Mouse (Mus musculus) adrenal gland, postnatal 10 days (tissue): Measurements from ENCODE around the gene Eif2a. TPM values are rescaled to one million over a fixed set of nuclear protein-coding genes. Genes with fewer than 3 reads are reported as not detected.

Experiments
- DNase-seq: peaks from one replicate; pipeline ENCODE4 v3.0.0; 2021; ENCODE audit warnings: mixed read lengths
- long read RNA-seq, 2 experiments: library from polyadenylated mRNA; stranded (forward); transcript quantifications; one replicate each; pipeline ENCODE4 v2.0.0; 2021
- total RNA-seq, 2 experiments: library from RNA; stranded (reverse); gene quantifications; 2 replicates each; pipeline ENCODE4 v1.2.3; 2021

Gene Eif2a
- total RNA-seq = 10 to 100 TPM; 57.2 to 61.4 TPM
- long read RNA-seq, experiment 1, transcript Eif2a-201 (14 exons, 2,299 nt) = major isoform, 27 of 41 reads
- long read RNA-seq, experiment 1, partial matches to known transcripts = 13 of 41 reads
- long read RNA-seq, experiment 1, other reads (novel, unspliced or antisense) = 1 of 41 reads
- long read RNA-seq, experiment 2, transcript Eif2a-201 (14 exons, 2,299 nt) = major isoform, 27 of 31 reads
- long read RNA-seq, experiment 2, partial matches to known transcripts = 2 of 31 reads
- long read RNA-seq, experiment 2, other reads (novel, unspliced or antisense) = 1 of 31 reads

GRCm38 (mm10) chr3:58525652-58526407 is at the start of gene Eif2a, which contains the start of gene Serp1:
Gene Eif2a, plus strand, starts transcription at chr3:58525821.
Gene Serp1, minus strand, starts transcription at chr3:58525892.
- DNase-seq = peak; percentile 99

DNA sequence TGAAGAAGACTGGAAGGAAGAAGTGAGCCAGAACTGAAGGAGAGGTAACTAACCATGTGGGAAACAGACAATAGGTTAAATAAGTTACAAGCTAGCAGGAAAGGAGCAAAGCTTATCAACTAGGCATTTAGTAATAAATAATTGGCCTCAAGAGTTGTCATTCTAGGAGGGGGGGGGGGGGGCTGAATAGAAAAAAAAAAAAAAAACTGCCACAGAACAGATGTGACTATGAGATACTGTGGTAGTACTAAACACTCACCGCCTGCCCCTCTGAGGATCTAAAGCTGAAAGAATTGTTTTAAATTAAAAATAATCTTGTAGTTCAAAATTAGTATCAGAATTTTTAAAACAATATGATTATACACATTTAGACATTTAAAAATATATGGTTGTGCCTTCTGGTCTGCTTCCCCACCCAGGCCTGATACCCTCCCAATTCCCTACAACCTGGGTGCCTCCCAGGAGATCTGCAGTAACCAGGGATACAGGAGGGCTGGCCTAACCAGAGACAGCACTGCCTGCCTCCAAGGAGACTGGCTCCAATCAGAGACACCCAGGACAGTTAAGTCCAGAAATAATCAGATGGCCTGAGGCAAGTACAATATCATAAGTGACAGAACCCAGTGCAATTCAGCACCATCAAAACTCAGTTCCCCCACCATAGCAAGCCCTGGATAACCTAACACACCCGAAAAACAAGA is 46.7 kb upstream of the Eif2a start:
- no peak for DNase-seq

DNA sequence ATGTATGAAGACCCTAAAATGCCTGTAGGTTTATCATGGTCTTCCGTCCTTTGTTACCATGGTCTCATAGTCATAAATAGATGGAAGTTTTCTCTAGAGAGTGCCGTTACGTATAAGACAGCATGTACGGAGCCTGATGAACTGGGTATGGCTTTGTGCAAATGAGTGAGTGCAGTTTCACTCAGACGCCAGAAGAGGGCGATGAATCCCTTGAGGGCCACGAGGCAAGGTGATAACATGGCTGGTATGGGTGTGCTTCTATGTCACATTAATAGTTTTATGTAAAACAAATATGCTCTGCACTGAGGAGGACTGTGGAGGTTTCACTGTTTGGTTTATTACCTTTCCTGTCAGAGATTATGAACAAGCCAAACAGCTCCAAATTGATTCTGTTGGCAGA is 39.7 kb upstream of the Eif2a start:
- no peak for DNase-seq

GRCm38 (mm10) chr3:58487121-58487520 is 38.5 kb upstream of the Eif2a start:
- no peak for DNase-seq

- peak; percentile 14 for DNase-seq
These were observed 37.4 kb upstream of the Eif2a start for GRCm38 (mm10) chr3:58487999-58488775.

- peak; percentile 51 for DNase-seq
These were observed 34.8 kb upstream of the Eif2a start for GRCm38 (mm10) chr3:58490787-58491186.

- no peak for DNase-seq
These were observed 32.0 kb upstream of the Eif2a start for GRCm38 (mm10) chr3:58493621-58494020.

- DNase-seq = no peak
These were observed 23.7 kb upstream of the Eif2a start for GRCm38 (mm10) chr3:58501961-58502360.

GRCm38 (mm10) chr3:58503720-58504333 is 21.8 kb upstream of the Eif2a start:
- no peak for DNase-seq

DNA sequence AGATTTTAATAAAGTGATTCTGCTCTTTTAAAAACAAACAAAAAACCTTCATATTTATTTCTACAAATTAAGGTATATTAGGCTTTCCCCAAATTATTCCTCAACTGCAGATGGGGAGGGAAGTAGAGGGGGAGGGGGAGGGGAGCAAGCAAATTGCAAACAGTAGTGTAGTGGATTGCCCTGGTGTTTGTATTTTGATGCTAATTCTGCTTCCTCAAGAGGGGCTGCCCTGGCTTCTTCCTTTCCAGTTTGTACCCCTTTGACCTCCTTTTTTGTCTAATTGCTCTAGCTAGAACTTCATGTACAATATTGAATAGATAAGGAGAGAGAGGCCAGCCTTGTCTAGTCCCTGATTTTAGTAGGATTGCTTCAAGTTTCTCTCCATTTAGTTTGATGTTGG is 20.9 kb upstream of the Eif2a start:
- DNase-seq = no peak

GRCm38 (mm10) chr3:58508020-58508750 is 17.4 kb upstream of the Eif2a start:
- peak; percentile 35 for DNase-seq

GRCm38 (mm10) chr3:58511581-58511980 is 14.0 kb upstream of the Eif2a start:
- peak; percentile 40 for DNase-seq

- DNase-seq = no peak
These were observed 12.9 kb upstream of the Eif2a start for GRCm38 (mm10) chr3:58512740-58513139.

DNA sequence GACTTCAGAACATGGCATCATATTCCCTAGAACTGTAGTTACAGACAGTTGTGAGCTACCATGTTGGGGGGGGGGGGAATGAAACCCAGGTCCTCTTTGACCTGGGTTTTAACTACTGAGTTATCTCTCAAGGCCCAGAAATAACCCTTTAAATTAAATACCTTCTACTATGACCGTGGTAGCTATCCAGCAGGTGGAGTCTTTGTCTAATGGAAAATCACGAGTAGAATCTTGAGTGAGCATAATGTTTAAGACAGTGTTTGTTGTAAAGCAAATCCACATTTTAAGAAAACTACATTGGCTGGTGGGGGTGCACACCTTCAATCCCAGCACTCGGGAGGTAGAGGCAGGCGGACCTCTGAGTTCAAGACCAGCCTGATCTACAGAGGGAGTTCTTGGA is 12.1 kb upstream of the Eif2a start:
- no peak for DNase-seq

GRCm38 (mm10) chr3:58515947-58516601 is 9.5 kb upstream of the Eif2a start:
- no peak for DNase-seq

DNA sequence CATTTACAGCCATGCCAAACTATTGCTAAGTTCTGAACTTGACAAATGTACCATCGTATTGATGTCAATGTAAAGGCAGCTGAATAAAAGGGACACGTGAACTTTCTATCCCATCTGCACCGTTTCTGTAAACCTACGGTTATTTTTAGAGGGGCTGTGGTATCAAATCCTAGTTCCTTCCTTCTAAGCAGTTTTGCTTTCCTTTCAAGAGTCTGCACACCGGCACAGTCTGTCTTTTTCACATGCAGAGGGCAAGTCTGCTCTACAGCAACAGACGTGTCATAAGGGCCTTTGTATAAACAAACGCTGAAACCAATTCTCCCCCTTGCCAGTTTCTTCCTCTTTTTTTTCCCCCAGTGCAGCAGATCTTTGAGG is 9.0 kb upstream of the Eif2a start:
- no peak for DNase-seq

DNA sequence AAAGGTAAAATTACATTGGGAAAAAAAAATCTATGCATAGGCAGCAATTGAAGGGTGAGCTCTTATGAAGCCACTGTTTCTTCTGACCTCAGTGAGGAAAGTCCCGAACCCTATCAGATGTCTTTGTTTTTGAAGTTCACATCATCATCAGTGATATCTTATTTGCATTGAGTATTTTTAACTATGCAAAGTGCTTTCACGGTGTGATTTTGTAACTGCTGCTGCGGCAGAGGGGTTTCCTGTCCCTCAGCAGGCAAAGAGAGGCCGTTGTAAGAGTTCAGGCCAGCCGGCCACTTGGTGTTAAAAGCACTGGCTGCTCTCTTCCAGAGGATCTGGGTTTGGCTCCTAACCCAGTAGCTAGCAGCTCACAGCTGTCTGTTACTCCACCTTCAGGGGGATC is 8.4 kb upstream of the Eif2a start:
- no peak for DNase-seq

DNA sequence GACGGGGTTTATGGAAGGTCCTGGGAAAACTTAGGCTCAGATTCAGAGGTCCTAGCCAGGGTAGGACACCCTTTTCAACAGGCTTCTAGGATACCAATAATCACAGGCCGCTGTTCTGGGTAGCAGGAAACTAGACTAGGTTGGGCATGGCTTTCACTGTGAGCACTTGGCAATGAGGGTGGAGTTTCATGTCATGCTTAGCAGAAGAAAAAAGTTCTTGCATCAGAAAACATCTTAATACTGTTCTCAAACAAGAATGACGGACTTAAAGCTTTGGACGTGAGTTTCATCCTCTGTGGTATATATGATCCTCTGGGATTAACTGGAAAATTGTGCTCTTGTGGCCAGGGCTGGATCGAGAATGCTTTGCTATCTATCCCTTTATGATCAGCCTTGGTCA is 7.8 kb upstream of the Eif2a start:
- DNase-seq = no peak

DNA sequence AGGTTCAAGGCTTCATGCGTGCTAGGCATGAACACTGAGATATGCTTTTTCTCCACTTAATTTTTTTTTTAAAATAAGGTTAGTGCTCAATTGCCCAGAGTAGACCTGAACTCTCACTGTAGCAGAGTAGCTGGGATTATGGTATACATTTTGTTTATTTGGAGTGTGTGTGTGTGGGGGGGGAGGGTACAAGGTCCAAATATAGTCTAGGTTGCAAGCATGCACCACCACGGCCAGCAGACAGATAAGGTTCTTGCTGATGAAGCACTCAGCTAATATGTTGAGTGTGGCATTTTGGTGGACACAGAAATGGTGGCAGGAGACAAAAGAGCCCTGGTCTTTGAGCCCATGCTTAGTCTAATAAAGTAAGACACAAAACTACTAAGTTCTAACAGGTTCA is 6.7 kb upstream of the Eif2a start:
- no peak for DNase-seq

DNA sequence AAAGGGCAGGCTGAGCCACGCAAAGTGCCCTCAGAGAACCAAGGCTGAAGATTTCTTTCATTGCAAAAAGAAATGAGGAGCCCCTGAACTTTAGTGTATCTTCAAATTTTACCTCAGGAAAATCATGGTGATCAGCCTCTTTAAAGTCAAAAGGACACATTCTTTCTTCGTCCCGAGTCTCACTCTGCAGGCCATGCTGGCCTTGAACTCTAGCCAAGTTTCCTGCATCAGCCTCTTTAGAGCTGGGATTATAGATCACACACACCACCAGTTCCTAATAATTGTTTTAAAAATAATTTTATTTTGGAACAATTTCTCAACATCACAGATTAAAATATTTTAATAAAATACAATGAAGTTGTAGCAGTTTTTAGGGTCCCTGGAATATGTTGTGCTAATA is 6.1 kb upstream of the Eif2a start:
- DNase-seq = peak; percentile 32

DNA sequence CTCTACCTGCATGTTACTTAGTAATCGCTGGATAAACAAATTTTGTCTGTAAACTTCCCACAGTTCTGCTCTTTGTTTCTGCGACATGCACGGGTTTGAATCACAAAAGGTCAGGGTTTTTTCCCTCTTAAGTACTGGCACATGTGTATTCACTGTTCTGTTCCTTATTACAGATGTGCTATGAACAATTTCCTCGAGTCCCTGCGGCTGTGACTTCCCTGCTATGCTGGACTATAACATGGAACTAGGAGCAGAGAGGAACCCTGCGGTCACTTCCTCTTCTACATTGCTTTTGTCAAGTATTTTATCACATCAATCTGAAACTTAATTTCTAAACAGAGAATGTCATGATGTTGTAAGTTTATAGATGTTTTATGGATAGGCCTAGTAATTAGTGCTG is 5.3 kb upstream of the Eif2a start:
- DNase-seq = no peak
